Mouse (Mus musculus) kidney, adult 2 months (tissue): ENCODE data around the gene Il5. TPM values are rescaled to one million over a fixed set of nuclear protein-coding genes. Genes with fewer than 3 reads are reported as not detected.
A peak's percentile ranks its signal among the peaks of the same experiment; 100 is the strongest.

Experiments used
- DNase-seq: peaks from one replicate; pipeline ENCODE4 v3.0.0; 2021
- H3K27ac ChIP-seq: fragments of 200-500 bp; 2 replicates; pipeline ENCODE4 v1.5.1; 2012; ENCODE audit warnings: low read depth, low read length, control low read depth, inconsistent platforms; ENCODE audit not compliant: insufficient read depth
- H3K27me3 ChIP-seq: fragments of 200-500 bp; replicated peaks from 2 replicates; pipeline ENCODE4 v1.6.1; 2012; ENCODE audit warnings: mild to moderate bottlenecking, moderate library complexity, low read length, inconsistent platforms; ENCODE audit not compliant: control insufficient read depth, insufficient read depth
- H3K36me3 ChIP-seq: fragments of 200-500 bp; 2 replicates; pipeline ENCODE4 v1.6.1; 2012; ENCODE audit warnings: mild to moderate bottlenecking, moderate library complexity, low read length, inconsistent platforms; ENCODE audit not compliant: control insufficient read depth, insufficient read depth
- H3K4me1 ChIP-seq: fragments of 200-500 bp; 2 replicates; pipeline ENCODE4 v1.6.1; 2011; ENCODE audit warnings: low read length; ENCODE audit not compliant: control insufficient read depth, insufficient read depth
- H3K4me3 ChIP-seq: fragments of 200-500 bp; 2 replicates; pipeline ENCODE4 v1.5.1; 2011; ENCODE audit warnings: mild to moderate bottlenecking, low read depth, low read length, control low read depth; ENCODE audit not compliant: insufficient read depth
- CTCF ChIP-seq: fragments of 200-500 bp; conservative IDR thresholded peaks from 2 replicates; pipeline ENCODE4 v1.5.1; 2011; ENCODE audit warnings: low read depth, mild to moderate bottlenecking, control low read depth, low read length, moderate library complexity, mixed read lengths; ENCODE audit not compliant: insufficient read depth, insufficient read length
- POLR2A ChIP-seq: fragments of 200-500 bp; IDR thresholded peaks from one replicate; pipeline ENCODE4 v1.6.1; 2011; ENCODE audit warnings: low read depth, low read length, control low read depth
- WGBS: fragments of 180-500 bp; shearing (Covaris S2); methylation state at CpG from one replicate; pipeline ENCODE4 v1.1.7; 2018; 5-methylcytosine and 5-hydroxymethylcytosine counted together
- polyA plus RNA-seq: library from polyadenylated mRNA; depleted of rRNA; stranded (reverse); fragments of >200 nt; gene quantifications from 2 replicates; pipeline ENCODE4 v1.2.3, GENCODE M21; 2012; rRNA removed

The Il5 gene
- polyA plus RNA-seq, result 0.08 TPM in 1 of 2 replicates, not detected in the other

DNA sequence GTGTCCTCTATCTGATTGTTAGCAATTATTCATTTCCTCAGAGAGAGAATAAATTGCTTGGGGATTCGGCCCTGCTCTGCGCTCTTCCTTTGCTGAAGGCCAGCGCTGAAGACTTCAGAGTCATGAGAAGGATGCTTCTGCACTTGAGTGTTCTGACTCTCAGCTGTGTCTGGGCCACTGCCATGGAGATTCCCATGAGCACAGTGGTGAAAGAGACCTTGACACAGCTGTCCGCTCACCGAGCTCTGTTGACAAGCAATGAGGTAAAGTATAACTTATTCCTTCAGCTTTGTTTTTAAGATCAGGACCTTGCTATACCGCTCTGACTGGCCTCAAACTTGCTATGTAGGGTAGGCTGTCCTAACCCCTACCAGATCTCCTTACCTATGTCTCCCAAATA, at the start of gene Il5:
TSS of gene Il5 (plus strand) at position 80 of the 400 bp plus-strand sequence.
- no peak for TF ChIP-seq CTCF
- no peak for DNase-seq
- Histone ChIP-seq H3K27me3 (no peaks in the 10 kb centered on the region), H3K36me3 (no peaks in the 10 kb centered on the region), H3K4me3 (no peak within 1 kb of the TSS), H3K27ac (no peak within 1 kb of the TSS), H3K4me1 (no peaks in the 10 kb centered on the region)
- 73% methylated on average over 6 of the region's 6 CpGs for WGBS

DNA sequence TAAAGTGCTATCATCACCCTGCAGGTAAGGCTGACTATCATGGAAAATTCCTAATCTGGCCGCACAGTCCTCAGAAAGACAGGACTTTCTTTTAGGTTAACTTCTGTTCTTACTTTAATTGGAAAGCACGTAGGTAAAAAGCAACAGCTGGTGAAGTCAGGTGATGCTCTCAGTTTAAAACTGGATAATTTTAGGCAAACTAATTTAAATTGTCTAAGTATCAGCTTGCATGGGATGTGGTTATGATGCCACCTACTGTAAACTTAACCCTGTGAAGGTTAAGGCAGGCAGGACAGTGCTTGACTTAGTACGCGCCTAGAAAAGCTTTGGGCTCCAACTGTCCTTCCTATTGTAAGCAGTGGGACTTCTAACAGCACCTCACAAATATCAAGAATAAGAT, 49.2 kb upstream of the Il5 start:
- H3K4me1 ChIP-seq, result no peaks in the 10 kb centered on the region
- 97% methylated on average over 4 of the region's 4 CpGs for WGBS
- no peak for DNase-seq
- H3K4me3 ChIP-seq, result no peak overlapping the region
- H3K36me3 ChIP-seq, result peaks cover 2% of the 10 kb centered on the region; the same call in 1 of the 2 replicates
- no peak overlapping the region for H3K27ac ChIP-seq
- no peaks in the 10 kb centered on the region for H3K27me3 ChIP-seq
- TF ChIP-seq CTCF (no peak), POLR2A (no peak)

DNA sequence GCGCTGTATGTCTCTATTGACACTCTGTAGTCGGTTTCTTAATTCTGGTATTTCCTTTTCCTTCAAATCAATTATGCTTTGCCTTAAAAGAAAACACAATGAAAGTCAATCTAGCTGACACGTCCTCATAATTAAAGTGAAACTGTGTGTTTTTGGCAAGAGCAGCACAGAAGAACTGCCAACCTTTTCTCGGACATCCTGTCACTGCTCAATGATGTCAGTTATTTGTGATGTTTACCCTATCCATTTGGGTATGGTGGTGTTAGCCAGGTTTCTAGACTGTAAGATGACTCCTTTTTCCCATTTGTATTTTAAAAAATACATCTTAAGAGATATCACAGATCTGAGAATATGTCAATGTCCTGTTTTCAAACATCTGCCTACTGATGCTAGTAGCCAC, 40.5 kb upstream of the Il5 start:
- DNase-seq, result peak; percentile 32
- WGBS, result 60% methylated on average over 4 of the region's 4 CpGs
- no peak overlapping the region for H3K27ac ChIP-seq
- no peaks in the 10 kb centered on the region for H3K27me3 ChIP-seq
- H3K4me3 ChIP-seq, result no peak overlapping the region
- H3K36me3 ChIP-seq, result peaks cover 4% of the 10 kb centered on the region; the same call in 1 of the 2 replicates
- H3K4me1 ChIP-seq, result no peaks in the 10 kb centered on the region
- TF ChIP-seq POLR2A, result no peak

- Histone ChIP-seq H3K27me3 (no peaks in the 10 kb centered on the region), H3K27ac (no peak overlapping the region), H3K4me1 (no peaks in the 10 kb centered on the region), H3K36me3 (peaks cover 3% of the 10 kb centered on the region; the same call in 1 of the 2 replicates), H3K4me3 (no peak overlapping the region)
- no peak for TF ChIP-seq CTCF
- no peak for TF ChIP-seq POLR2A
- no peak for DNase-seq
- 97% methylated on average over 2 of the region's 2 CpGs for WGBS
Observed at GRCm38 (mm10) chr11:53681686-53682085, 38.9 kb upstream of the Il5 start.

DNA sequence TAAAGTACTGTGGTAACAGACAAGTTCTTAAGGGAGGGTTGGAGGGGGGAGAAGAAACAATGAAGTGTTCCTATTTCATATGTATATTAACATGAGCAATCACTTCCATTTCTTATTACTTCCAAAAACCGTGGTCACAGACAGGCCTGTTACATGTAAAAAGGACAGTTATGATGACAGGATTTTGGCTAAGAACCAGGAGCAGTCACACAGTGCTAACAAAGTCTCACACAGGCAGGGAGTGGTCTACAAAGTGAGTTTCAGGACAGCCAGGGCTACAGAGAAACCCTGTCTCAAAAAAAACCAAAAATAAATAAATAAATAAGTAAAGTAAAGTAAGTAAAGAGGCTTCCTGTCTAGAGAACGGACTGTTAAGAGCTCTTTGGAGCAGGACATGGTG, 38.4 kb upstream of the Il5 start:
- Histone ChIP-seq H3K27me3 (no peaks in the 10 kb centered on the region), H3K4me3 (no peak overlapping the region), H3K36me3 (peaks cover 3% of the 10 kb centered on the region; the same call in 1 of the 2 replicates), H3K4me1 (no peaks in the 10 kb centered on the region), H3K27ac (no peak overlapping the region)
- TF ChIP-seq CTCF, result no peak
- DNase-seq, result no peak
- 81% methylated on average over 2 of the region's 2 CpGs for WGBS

GRCm38 (mm10) chr11:53682994-53683530, 37.5 kb upstream of the Il5 start:
- no peak overlapping the region for H3K4me3 ChIP-seq
- H3K27ac ChIP-seq, result no peak overlapping the region
- WGBS, result 90% methylated on average over 9 of the region's 9 CpGs
- DNase-seq, result no peak
- TF ChIP-seq POLR2A, result no peak
- H3K4me1 ChIP-seq, result no peaks in the 10 kb centered on the region
- peaks cover 1% of the 10 kb centered on the region; the same call in 1 of the 2 replicates for H3K36me3 ChIP-seq
- H3K27me3 ChIP-seq, result no peaks in the 10 kb centered on the region

- 63% methylated on average over 10 of the region's 10 CpGs for WGBS
- H3K36me3 ChIP-seq, result peaks cover 2% of the 10 kb centered on the region; the same call in 1 of the 2 replicates
Observed at GRCm38 (mm10) chr11:53691979-53692378, 28.6 kb upstream of the Il5 start.

More at GRCm38 (mm10) chr11:53691979-53692378, 28.6 kb upstream of the Il5 start:
- H3K27ac ChIP-seq, result no peak overlapping the region
- no peak for TF ChIP-seq POLR2A
- TF ChIP-seq CTCF, result no peak
- H3K4me1 ChIP-seq, result no peaks in the 10 kb centered on the region
- H3K4me3 ChIP-seq, result no peak overlapping the region
- DNase-seq, result no peak
- no peaks in the 10 kb centered on the region for H3K27me3 ChIP-seq
